Mouse (Mus musculus) left cerebral cortex, adult 9 months (tissue): Measurements from ENCODE around the gene Eef1akmt3.

Experiments
- DNase-seq, 2 experiments: peaks; one replicate each; pipeline ENCODE4 v3.0.0; 2022; ENCODE audit warnings: low spot score in 2 of 2

The Eef1akmt3 gene

GRCm38 (mm10) chr10:127050119-127050474, 8.8 kb upstream of the Eef1akmt3 start:
- DNase-seq: no peak

DNA sequence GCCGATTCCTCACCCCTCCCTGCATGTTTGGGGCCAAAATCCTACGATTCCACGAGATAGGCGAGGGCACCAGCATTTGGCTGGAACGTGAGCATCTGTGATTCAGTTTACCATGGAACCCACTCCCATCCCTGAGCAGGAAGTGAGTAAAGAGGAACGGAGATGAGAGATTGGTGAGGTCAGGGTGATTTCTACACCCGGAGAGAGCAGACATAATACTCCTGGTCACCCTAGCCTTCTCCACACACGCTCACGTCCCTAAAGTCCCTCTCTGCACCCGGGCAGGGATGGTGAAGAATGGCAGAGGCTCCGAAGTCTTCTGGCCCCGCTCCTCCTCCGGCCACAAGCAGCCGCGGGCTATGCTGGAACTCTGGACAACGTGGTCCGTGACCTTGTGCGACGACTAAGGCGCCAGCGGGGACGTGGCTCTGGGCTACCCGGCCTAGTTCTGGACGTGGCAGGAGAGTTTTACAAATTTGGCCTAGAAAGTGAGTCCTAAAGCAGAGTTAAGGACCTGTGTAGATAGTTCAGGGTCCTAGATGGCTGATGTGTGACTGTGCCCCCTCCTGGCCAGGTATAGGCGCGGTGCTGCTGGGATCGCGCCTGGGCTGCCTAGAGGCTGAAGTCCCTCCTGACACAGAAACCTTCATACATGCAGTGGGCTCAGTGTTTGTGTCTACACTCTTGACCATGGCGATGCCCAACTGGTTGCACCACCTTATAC, 8.2 kb upstream of the Eef1akmt3 start:
- DNase-seq: no peak

- DNase-seq: no peak
These were observed 7.5 kb upstream of the Eef1akmt3 start for GRCm38 (mm10) chr10:127048608-127049394.

GRCm38 (mm10) chr10:127047954-127048353, 6.6 kb upstream of the Eef1akmt3 start, which contains the start of gene Cyp27b1:
Cyp27b1 (plus strand) TSS chr10:127048250.
- no peak for DNase-seq

DNA sequence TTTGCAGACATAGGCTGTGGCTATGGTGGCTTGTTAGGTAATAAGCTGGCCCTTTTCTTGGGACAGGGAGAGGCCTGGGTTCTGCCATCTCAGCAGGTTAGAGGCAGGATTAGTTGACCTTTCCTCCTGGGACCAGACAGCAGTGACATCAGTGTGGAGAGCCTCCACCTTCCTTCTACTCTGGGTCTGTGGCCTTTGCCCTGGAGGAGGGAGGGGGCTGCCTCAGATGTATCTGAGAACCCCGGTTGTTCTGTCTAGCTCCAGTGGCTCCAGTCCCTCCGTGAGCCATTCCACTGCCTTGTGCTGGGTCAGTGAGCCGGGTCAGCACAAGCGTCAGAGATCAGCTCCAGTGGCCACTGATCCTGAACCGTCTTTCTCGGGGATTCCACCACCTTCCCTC, 1.9 kb upstream of the Eef1akmt3 start:
- no peak for DNase-seq

GRCm38 (mm10) chr10:127042468-127043115, 1.3 kb upstream of the Eef1akmt3 start:
- no peak for DNase-seq

DNA sequence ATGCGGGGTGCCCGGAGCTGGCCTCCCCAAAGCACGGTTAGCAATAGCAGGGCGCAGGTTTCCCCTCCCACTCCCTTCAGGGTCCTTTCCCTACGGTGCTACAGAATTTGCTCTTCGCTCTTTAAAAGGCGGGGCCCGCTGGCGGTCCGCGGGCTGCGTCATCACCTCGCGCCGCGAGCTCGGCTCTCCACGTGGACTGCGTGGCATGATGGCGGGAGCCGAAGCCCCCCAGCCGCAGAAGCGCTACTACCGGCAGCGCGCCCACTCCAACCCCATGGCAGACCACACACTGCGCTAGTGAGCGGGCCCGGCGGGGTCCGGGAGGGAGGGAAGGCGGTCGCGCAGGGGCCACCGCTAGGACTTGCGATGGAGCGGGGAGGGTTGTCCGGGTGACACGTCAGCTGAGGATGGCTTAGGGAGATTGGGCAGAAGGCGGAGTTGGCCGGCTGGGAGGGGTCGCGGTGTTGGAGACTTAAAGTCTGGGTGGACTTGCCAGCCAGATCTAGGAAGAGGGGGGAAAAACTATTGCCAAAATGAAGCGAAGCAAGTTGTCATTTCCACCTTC, 543 bp upstream of the Eef1akmt3 start:
- peak; percentile 62 to 89 for DNase-seq

- peak in 1 of 2 experiments; percentile 50 for DNase-seq
These were observed 621 bp downstream of the Eef1akmt3 start for GRCm38 (mm10) chr10:127040569-127041214.

GRCm38 (mm10) chr10:127037641-127038040, 3.7 kb downstream of the Eef1akmt3 start:
- no peak for DNase-seq

- no peak for DNase-seq
These were observed 5.0 kb downstream of the Eef1akmt3 start for GRCm38 (mm10) chr10:127036273-127036672.

- no peak for DNase-seq
These were observed 8.0 kb downstream of the Eef1akmt3 start for GRCm38 (mm10) chr10:127033301-127033741.

DNA sequence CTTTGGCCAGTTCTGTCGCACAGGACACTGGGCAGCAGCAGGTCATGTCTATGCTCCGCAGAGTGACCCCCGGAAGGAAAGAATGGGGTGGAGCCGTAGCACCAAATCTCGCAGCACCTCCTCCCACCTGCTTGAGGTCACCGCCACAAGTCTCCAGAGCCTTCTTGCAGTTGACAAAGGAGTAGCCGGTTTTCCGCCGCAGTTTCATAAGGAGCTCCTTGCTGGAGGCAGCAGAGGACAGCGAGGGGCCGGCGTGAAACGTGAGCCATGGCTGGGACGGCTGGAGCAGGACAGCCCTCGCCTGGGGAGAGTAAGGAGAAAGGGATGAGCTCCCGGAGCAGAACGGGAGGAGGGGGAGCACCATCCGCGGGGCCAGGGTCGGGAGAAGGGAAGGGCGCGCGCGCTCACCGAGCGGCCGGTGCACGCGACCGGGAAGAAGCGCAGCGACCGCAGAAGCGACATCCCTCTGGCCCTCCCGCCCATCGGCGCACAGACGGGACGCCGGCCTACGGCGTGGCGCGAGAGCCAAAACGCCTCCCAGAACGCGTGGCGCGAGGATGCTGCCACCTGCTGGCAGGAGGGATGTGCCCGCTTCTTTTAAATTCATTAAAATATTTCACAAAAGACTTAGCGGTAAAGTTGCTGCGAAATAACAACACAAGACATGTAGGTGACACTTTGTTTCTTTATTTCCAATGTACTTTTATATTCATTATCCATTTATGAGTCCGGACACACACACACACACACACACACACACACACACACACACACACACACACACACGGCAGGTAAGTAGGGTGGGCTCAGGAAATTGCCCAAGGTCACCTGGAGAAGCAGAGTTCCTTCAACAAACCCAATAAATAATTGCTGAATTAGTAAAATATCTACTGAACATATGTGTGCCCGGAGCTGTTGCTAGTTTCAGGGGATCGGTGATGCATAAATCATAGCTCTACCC, 10.7 kb downstream of the Eef1akmt3 start, which contains the start of gene Tsfm:
Gene Tsfm (minus strand): TSS at position 505 of the 961 bp plus-strand sequence.
- peak; percentile 46 to 90 for DNase-seq

DNA sequence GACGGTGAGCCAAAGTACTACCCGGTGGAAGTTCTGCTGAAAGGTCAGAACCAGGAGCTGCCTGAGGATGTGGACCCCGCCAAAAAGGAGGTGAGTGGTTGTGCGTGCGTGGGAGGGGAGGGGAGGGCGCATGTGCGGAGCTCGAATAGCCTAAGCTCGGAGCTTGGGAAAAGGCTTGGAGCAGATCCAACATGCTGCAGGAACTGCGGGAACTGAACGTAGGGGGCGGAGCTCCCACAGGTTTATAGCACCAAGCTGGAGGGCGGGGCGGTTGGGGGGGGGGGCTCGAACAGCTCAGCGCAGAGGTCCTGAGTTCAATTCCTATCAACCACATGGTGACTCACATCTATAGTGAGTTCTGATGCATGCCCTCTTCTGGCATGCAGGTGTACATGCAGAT, 22.9 kb downstream of the Eef1akmt3 start:
- DNase-seq: no peak

DNA sequence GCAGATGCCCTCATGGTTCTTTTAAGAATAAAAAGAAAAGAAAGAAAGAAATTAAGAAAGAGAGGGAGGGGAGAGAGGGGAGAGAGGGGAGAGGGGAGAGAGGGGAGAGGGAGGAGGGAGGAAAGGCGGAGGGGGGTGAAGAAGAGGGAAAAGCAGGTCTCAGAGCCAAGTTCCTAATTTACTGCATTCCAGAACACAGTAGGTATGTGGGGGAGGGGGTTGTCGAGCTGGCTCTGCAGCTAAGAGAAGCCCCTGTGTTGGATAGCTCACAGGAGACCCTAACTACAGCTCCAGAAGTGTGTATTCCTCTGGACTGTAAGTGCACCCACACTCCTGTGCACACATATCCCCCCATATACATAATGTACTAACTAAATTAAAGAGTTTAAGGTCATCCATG, 24.2 kb downstream of the Eef1akmt3 start:
- DNase-seq: no peak

- no peak for DNase-seq
These were observed 24.8 kb downstream of the Eef1akmt3 start for GRCm38 (mm10) chr10:127016488-127016887.

DNA sequence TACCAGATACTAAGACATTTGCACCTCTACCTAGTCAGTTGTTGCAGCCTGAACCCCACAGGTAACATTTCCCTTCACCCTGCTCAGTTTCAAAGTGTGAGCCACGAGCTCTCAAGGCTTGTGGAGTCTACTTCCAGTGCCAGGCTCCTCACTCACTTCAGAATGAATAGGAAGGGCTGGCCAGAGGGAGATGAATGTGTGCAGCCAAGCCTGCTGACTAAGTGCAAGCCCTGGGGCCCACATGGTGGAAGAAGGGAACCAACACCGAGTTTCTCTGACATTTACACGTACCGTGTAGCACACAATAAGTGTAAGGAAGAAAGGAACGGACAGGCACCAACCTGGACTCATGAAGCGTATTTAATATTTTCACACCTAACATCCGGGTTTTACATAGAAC, 37.5 kb downstream of the Eef1akmt3 start:
- no peak for DNase-seq

GRCm38 (mm10) chr10:127003334-127003733, 38.0 kb downstream of the Eef1akmt3 start:
- DNase-seq: no peak

- no peak for DNase-seq
These were observed 38.5 kb downstream of the Eef1akmt3 start for GRCm38 (mm10) chr10:127002765-127003164.

DNA sequence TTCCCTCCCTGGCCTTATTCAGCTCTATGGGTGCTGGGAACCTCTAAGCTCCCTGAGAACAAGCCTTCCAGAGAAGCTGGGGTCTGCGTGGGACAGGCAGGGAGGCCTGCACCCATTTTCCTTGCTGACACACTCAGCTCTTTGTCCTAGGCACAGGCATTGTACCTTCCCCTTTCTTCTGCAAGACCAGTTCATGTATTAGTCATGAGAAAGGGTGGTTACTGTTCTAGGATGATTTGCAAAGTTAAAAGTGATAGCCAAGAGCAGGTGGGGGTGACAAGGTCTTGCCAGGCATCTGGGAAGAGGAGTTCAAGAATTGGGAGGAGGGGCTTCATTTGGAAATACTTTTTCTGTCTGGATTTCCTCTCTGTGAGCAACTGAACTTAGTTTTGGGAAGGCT, 39.3 kb downstream of the Eef1akmt3 start:
- no peak for DNase-seq

DNA sequence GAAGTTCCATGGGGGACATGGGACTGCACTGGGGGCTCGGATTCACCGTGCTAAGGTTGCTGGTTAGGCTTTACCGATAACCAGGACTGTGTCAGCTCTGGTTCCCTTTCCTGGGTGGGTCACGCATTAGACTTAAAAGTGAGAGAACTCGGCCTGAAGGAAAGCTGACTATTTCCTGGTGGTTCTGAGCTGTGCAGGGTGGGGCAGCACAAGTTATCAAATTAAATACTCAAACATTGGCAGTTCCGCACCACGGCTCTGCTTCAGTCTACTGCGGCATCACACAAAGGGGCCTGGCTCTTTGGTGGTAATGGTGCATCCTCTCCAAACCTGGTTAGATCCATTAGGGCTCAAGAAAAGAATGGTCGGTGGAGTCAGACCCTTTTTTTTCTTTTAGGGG, 40.0 kb downstream of the Eef1akmt3 start:
- DNase-seq: no peak
